In the genomic region with DNA sequence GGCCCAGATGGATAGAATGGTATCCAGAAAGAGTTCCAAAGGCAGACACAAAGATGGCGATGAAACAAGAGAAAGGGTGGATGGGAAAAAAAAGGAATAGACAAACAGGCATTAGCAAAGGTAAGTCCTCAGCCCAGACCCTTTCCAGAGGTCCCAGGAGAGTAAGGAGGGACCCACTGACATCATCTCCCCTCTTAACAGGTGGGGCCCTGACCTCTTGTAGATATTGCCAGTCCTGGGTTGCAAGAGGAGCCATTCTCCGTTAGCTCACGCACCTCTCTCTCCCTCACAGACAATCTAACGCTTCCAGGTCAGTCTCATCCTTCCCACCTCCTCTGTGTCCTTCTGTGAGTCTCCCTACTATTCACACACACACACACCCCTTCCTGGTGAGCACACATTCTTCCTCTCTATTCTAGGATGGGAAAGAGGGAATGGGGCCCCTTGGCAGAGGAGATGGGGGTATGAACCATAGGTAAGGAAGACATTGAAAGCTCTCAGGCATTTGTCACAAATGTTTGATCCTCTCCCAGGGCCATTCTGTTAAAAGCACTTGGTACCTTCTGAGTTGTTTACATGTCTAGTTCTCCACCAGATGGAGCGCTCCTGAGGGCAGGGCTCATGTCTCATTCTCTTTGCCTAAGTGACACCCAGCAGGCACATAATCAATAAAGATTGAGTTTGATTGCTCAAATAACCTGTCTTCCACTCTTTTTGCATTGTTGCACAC, we compare ENCODE assay signal across 2 mouse cellular contexts.
TF ChIP-seq lines count a peak whose summit lies in the region.

No protein-coding gene starts in this region.

TF ChIP-seq in CH12.LX, 34 proteins besides CTCF, POLR2A, EP300 and RAD21:
- peak; percentile 3; the same call in 1 of the 2 replicates for TF ChIP-seq SMC3 (IDR thresholded peaks at IDR 0.05; ENCODE audit: low read depth, low read length)
- TF ChIP-seq ZMIZ1 (IDR thresholded peaks at IDR 0.05; ENCODE audit: low read depth, low read length) = no peak
TF ChIP-seq in CH12.LX: peak in this region for 1.

TF ChIP-seq in MEL, 35 proteins besides CTCF, POLR2A, EP300 and RAD21:
- TF ChIP-seq TCF12 (IDR thresholded peaks at IDR 0.05; ENCODE audit: low read depth, low read length) (no peak), ZKSCAN1 (IDR thresholded peaks at IDR 0.05; ENCODE audit: low read depth, low read length) (no peak), JUND (IDR thresholded peaks at IDR 0.05; ENCODE audit: low read depth, low read length) (no peak), SMC3 (IDR thresholded peaks at IDR 0.05; ENCODE audit: low read depth, low read length) (peak; percentile 13; the same call in 1 of the 2 replicates)
